Mouse (Mus musculus) cerebellum, adult (tissue): ENCODE measurements around the gene Dab1.

ENCODE experiments used
- ATAC-seq: cut with Nextera tagmentation; 2 replicates; pipeline ENCODE4 v1.9.2; 2017; ENCODE audit warnings: mild to moderate bottlenecking, moderate library complexity, mixed read lengths; ENCODE audit not compliant: insufficient number of reproducible peaks, low FRiP score, low TSS enrichment

Dab1 gene

DNA sequence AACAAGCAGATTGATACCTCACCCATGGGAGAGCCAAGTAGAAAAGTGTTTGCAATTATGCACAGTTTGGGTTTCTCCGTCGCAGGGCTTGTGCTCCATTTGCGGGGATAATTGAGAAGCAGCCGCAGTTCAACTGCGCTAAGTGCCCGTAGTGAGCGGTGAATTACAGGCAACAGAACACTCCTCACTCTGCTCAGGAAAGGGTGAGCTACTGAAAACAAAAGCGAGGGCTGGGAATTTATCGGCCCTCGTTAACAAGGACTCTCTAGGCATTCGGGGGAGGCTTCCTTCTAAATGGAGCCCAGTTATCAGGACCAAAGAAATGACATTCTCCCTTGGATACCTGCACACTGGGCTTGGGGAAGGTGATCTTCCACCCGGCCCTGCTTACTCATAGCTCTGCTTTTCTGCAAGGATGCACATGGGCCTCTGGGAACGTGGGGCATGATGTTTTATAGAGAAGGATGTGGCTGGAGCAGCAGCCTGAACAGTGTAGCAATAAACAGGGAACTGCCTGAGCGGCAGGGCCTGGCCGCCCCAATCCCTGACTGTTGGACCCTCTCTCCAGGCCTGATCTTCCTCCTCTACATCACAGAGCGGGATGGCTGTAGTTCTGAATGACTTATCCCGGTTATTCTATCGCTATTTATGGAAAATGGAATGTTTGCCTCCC lies 1067.1 kb downstream of the Dab1 start:
- no peak for ATAC-seq

DNA sequence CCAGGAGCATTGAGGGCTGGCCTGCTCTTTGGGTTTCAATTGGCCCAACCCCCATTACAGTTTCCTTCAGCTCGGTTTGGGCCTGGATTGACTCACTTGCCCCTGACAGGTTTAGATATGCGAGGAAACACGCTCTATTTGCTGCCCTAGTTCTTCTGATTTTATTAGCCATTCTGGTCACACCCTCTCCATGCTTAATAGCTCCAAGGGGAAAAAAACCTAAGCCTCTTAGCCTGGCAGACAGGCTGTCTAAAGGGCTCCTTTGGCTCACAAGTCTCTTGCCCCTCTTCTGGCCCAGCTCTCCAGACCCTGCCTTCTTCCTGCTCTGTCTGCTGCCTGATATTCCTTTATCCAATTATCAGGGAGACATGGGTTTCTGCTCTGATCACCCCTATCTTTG lies 1069.9 kb downstream of the Dab1 start:
- ATAC-seq, result no peak

DNA sequence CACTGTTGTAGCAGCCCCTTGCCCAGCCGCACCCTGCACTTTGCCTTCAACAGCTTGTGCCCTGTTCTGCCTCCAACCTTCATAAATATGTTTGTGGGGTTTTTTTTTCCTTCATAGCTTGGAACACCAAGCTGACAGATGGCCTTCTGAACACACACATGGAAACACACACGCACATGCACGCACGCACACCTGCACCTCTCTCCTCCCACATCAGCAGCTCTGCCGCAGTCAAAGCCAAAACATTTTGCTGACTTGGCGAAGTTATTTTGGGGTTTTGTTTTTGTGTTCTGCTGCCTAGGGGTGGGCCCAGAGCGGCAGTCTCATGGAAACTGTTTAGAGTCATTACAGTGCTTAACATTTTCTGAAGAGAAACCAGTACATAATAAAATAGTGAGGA lies 1071.9 kb downstream of the Dab1 start:
- no peak for ATAC-seq

DNA sequence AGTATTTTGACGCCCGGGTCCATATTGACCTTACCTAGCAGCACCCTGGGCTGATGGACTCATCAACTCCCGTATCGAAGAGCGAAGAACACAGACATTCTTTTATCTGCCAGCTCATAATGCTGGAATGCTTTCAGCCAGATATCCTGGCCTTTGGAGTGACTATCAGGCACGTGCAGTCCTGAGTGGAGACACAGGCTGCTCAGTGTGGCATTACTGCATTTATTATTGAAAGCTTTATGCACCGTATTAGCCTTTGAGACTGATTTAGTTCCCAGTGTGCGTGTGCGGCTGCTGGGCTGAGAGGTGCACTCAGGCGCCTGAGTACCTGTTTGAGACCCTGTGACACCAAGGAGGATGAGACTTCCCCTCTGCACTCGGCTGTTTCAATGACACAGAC lies 1075.0 kb downstream of the Dab1 start:
- ATAC-seq, result no peak

DNA sequence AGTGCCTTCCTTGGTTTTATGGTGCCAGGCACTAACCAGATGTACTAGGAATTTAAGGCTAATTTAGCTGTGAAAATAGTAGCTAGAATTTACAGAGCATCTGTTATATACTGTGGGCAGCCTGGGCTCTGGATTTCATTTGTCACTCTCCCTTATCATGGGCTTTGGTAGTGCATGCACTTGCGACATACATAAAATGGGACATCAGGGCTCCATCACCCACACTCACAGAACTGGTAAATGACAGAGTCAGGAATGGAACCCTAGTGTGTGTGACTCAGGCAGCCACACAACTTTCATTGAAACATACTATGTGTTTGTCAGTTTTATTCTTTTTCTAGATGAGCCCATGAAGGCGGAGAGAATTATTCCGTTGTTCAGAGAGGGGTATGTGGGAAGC lies 1077.4 kb downstream of the Dab1 start:
- ATAC-seq, result no peak

DNA sequence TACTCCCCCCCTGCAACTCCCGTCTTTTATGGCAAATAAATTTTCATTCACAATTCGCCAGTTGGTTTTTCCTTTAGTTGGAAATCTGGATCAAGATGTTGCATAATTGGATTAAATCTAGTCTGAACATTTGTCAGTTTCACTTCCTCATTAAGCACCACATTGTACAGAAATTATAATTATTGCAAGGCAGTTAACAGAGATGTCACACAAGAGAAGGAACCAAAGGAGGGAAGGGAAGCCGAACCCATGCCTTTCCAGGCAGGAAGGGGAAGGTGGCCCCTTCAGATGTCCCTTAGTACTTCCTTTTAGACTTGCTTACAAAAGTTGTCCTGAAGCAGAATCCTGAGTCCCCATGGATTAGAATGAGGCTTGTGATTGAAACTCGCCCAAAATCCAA lies 1078.5 kb downstream of the Dab1 start:
- ATAC-seq, result no peak

DNA sequence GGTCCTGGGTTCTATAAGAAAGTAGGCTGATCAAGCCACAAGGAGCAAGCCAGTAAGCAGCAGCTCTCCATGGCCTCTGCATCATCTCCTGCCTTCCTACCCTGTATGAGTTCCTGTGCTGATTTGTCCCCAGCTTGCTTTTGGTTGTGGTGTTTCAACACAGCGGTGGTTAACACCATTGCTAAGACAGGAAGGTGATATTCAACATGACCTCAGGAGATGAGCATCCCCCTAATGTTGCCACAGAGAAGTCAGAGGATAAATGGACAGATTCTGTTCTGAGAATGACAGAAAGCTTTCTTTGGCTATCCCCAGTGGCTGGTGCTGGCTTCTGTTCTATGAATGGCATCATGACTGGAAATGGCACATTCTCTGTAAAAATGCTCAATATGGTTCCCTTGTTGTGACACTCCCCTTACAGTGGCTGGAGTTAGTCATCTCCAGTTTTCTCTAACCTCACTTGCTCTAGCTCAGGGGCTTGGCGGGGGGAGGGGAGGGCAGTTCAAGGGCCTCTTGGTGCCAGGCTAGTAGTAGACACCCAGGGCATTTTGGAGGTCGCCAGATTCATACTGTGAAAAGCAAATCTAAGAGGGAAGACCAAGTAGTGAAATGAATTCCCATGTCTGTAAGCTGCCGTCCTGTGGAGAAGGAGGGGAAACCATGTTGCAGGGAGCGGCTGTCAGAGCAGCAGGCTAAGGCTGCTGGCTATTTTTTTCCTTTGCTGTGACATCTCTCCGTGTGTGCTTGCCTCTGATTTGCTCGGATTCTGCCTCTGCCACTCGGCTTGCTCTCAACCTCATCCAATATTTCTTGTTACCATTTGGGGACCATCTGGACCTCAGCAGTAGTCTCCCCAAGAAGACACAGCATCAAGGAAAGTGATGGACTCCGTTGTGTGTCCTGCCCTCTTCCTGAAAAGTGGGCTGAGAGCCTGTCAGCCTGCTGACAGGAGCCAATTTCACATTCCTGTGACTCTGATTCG lies 1086.8 kb downstream of the Dab1 start:
- ATAC-seq, result peak; percentile 78

DNA sequence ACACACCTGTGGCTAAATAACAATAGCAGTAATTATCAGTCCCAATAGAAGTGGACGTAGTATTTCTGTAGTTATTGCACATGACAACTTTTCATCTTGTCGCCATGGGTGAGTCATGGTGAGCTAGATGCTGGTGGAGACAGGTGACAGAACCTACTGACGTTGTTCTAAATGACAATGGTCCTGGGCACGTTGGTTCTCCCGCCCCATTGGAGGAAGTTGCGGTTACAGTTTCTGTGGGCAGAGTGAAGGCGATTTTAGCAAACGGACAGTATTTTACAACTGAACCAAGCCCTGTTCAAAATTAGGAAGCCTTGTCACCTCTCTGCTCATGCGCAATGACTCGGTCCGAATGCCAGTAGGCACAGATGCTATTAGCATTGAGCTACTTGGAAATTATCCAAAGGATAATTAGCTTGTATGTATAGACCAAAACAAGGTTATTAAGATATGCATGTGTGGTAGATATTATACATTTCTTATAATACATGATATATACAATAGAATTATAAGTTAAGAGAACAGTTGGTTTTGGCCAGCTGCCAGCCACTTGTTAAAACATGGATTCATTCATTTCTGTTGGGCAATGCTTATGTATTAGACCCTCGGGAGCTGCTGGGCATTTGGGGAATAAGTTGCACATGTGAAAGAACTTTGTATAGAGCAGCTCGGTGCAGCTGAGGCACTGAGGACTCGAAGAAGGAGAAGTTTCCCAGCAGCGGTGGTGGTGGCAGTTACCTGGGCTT lies 1093.4 kb downstream of the Dab1 start:
- no peak for ATAC-seq

DNA sequence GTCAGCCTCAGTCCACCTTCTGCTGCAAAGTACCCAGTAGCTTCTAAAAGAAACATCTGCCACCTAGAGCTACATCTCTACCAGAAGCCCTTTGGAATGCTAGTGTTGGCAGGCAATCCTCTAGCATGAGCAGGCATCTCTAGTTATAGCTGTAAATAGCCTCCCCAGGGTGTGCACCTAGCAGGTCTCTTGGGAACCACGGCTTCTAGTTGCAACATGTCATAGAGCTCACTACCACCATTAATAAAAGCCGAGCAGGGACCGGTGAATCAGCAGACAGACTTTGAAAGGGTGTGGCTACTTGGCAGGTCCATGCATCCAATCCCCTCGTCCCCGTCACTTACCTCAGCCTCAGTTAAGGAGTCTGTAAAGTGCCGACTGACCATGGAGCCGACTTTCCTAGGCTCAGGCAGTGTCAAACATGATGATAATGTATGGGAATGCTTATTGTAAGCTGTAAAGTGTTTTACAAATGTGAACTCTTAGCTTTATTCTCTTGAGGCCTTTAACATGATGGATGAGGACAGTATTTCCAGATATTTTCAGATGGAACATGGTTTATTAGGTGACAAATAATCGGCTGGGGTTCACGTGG lies 1095.9 kb downstream of the Dab1 start:
- no peak for ATAC-seq

DNA sequence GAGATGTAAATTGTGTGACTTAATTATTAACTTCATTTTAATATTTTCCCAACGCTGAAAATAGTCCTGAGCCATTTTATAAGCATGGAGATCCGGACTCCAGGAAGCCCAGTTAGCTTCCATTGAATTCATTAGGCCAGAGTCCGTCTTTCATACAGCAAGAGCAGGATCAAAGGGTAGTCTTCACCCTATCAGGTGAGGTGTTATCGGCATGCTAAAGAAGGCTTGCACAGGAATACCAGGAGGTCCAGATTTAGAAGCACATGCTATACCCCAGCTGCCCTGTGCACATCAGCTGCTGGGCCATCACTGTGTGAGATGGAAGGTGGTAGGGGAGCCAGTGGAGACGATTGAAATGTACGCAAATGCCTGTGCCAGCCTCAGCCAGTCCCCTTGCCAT lies 1096.7 kb downstream of the Dab1 start:
- ATAC-seq, result no peak

DNA sequence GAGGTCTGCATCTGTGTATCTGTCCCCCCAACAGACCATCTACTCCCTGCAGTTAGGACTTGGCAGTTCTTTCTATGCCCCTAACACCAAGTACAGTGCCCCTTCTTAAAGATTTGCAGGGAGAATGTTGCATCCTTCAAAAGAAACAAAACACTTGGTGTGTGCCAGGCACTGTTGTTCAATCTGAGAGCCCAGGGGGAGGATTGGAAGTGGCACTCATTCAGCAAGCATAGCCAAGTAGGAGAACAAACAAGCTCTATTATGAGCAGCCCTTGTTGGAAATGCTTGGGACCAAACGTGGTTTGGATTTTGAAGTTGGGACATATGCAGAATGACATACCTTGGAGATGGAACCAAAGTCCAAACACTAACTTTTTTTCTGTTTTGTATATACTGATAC lies 1097.3 kb downstream of the Dab1 start:
- no peak for ATAC-seq

DNA sequence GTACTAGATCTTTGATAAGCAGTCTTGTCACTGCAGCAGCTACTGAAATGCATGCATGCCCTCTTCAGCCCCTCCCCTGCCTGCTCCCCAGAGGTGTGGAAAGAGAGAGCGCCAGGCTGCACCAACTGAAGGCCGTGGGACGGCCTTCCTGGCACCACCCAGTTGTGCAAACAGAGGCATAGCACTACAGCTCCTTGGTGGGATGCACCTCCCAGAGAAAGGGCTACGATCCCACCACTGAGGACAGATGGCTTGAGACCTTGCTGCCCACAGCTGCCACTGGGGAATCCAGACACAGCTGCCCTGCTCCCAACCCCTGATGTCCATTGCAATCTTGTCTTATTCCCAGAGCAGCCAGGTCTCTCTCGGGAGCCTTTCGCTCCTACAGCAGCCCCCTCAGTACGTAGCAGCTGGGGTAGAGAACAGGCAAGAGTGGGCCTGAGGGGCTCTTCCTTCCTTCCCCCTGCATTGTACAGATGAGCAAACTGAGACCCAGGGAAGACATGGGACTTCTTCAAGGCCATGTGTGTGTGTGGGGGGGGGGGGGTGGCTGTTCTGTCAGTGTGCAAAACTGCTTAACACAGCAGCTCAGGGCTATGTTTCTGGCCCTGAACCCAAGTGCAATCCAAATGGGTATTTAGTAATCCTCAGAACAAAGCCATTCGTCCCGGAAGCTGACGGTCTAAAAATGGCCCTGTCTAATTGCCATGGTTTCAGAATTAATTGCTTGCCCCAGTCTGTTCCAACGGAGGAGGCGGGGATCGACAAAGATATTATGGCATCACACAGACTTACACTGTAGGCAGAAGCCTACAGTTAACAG lies 1100.0 kb downstream of the Dab1 start:
- ATAC-seq, result no peak

DNA sequence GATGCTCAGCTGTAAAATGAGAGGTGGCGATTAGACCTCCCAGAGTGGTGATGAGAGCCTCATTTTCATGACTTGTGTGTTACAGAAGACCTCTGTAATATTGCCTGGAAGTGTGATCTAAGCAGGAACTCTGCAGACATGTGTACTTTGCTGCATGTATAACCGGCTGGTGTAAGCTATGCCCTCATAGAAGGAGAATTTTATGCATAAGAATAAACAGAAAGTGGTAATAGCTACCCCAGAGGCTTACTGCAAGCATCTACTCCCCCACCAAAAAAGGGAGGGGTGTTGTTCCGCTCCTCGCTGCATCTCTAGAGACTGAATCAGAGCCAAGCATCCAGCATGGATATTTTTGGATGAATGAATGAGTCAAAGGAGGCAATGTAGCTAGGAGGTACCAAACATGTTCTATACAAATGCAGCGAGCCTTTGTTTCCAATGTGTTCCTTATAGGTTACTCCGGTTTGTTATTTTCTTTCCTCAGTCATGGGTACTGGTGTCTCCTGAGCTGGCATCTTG lies 1104.4 kb downstream of the Dab1 start:
- ATAC-seq, result no peak

DNA sequence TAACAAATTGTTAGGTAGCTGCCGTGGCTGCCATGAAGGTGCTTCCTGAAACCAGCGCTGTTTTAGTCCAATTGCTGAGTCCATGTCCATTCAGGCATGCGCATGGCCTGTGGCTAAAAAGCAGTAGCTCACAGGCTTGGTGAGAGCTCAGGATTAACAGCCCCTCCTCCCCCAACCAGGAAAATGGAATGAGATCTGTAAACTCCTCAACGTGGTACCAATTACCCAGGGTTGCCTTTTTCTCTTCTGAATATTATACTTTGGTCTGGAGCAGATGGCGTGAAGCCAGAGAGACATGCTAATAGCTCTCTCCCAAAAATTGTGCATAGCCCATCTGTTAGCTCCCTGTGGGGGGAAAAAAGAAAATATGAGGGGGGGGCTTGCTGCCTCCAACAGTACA lies 1105.1 kb downstream of the Dab1 start:
- ATAC-seq, result no peak

DNA sequence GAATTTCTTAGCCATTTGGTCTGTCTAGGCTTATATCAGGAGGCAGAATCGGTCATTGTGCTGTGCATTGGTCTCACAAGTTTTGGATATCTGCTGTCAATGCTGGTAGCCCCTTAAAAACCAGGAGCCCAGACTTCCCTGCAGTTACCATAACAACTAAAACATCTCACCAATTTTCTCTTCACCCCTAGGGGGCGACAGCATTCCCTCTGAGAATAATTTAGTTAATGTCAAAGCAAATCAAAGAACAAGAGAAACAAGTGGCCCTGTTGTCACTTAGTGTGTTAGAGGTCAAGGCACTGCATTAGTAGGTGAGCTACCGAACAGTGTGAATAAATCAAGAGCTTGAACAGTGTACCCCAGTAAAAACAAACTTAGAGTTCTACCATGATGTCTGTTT lies 1106.5 kb downstream of the Dab1 start:
- ATAC-seq, result no peak

DNA sequence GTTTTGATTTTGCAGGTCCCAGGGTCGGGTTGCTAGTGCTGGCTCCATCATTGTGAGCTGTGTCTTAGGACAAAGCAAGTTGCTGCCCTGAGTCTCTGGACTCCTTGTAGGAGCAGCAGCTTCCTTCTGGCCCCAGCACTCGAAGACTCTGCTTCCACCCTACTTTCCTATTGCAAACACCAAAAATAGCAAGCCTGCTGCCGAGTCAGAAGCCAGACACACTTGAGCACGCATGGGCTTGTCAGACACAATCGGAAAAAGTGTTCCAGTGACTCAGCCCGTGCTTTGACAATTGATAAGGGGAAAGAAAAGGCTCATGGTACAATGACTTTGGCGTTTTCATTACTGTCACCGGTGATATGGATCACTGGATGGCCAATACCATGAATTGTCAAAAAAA lies 1110.0 kb downstream of the Dab1 start:
- ATAC-seq, result no peak

DNA sequence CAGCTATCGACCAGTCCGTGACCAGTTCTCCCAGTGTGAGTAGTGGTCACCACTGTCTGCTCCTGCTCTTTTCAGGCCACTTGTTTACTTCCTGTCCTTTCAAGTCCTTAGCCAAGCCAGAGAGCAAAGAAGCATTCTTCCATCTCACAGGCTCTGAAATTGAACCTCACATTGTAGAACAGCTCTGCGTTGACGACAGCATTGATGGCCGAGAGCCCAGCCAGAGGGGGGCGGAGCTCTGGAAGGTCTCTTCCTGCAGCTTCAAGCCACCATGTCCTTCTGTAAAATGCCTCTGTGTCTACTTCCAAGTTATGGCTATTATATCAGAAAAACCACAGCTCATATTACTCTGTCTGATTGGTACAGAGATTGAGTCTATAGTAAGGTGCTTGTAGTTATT lies 1127.3 kb downstream of the Dab1 start:
- no peak for ATAC-seq

DNA sequence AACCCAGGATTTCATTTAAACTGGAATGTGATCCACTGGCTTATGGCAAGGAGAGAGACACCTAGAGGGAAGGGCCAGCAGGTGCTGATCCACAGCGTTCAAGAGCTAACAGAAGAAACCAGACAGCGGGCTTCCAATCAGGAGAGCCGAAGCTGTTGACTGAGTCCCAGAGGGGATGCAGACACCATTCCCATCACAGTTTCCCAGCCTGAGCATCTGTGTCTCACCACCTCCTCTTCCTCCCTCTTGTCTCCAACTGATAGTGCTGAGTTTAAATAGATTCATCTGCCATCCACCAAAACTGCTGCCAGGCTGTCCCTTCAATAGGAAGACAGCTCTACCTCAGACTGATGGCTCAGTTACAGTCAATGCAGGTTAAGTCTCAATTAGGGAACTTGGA lies 1134.9 kb downstream of the Dab1 start:
- ATAC-seq, result no peak

DNA sequence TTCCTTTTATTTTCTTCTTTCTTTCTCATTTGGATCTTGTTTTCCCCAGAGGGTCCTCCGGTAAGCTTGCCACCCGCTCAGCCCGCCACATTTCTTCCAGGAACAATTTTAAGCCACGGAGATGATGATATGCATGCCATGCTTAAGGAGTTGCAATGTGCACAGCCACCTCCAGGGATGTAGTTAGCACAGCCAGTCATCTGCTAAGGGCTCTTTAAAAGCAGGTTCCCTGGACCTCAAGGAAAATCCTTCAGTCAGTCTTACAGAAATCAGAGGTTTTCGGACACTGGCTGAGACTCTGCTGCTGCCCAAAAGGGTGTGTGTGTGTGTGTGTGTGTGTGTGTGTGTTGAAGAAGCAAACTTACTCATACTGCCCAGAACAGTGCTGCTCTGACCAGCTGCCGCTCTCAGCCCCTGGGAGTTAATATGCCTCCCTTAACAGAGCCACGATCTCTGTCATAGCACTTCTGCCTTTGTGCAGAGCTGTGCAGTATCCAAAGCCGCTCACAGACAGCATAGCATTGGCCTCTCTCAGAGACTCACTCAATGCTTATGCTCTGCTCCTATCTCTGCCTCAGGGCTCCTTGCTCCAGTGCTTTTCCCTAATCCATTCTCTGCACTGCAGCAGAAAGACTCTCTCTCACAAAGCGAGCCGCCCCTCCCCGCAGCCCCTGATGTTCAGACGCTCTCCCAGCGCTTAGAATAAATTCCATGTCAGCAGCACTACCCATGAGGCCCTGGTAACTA lies 1141.9 kb downstream of the Dab1 start:
- ATAC-seq, result no peak
